Mouse (Mus musculus) ovary, adult 10 weeks (tissue): ENCODE results near the gene Etv3. TPM values are rescaled to one million over a fixed set of nuclear protein-coding genes. Genes with fewer than 3 reads are reported as not detected.

Source experiments
- polyA plus RNA-seq: library from polyadenylated mRNA; stranded (reverse); fragments of 350-450 nt; fragmentation: Illumina TruSeq; extraction: RNeasy Lipid Tissue Mini Kit (QIAGEN cat#74804); gene quantifications from one replicate; pipeline ENCODE4 v1.2.3, GENCODE M21; 2014

Gene Etv3
- polyA plus RNA-seq: 15.9 TPM

DNA sequence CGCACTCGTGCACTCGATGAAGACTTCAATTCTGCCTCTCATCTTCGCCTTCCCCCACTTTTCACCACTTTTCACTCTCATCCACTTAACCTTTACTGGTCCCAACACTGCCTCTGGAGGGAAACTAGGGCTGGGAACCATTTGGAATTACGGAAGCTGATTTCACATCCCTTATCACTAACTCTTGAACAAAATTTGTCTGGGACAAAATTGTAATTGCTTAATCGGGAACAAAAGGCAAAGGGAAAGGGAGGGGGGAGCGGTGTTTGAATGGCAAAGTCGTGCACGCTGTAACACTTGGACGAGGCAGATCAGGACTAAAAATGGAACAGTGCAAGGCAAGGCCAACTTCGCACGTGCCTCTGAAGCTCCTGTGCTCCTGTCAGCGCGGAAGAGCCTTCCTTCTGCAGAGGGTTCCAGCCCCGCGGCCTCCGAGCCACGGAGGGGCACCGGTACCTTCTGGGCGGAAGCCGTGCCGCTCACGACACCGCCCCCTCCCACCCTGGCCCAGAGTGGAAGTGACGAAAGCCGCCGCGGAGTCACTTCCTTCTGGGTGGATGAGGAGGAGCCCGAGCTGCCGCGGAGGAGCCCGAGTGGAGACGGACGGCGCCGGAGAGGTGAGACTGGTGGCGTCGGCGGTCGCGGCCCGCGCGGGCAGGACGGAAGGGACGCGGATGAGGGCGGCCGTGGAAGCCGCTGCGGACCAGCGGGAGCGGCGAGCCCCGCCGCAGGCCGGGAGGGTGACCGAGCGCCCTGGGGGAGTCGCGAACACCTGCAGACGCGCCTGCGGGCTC, at the start of gene Etv3:
TSS of gene Etv3 (plus strand) at position 365 of the 794 bp plus-strand sequence.

Other genes with a start within 250 kb of the Etv3 start
- 1.7 TPM for gene Cd5l, start 167.5 kb upstream of the Etv3 start, polyA plus RNA-seq
- 0.51 TPM for gene Fcrl1, start 149.0 kb upstream of the Etv3 start, polyA plus RNA-seq
- gene Fcrl5, start 89.6 kb upstream of the Etv3 start, polyA plus RNA-seq: 0.26 TPM
- gene Arhgef11, start 92.2 kb downstream of the Etv3 start, polyA plus RNA-seq: 32.7 TPM
- 0.88 TPM for gene Lrrc71, start 223.2 kb downstream of the Etv3 start, polyA plus RNA-seq